In genomic region chrX:95165671-95166127, GRCm38 (mm10) we compare ENCODE assay signal across 8 mouse cellular contexts. TPM values are rescaled to one million over a fixed set of nuclear protein-coding genes. Genes with fewer than 3 reads are reported as not detected.
DNase-seq lines count a peak whose midpoint lies in the region; ATAC-seq lines count a peak whose summit lies in the region.

No protein-coding gene starts in this region.

- no peaks in the 10 kb centered on the region for H3K9me3 ChIP-seq in embryonic facial prominence, embryonic 15.5 days (replicated peaks)
- H3K9me3 ChIP-seq in hindbrain, embryonic 11.5 days (ENCODE audit: control insufficient read depth, low read length), result no peaks in the 10 kb centered on the region
- no peaks in the 10 kb centered on the region for H3K9me3 ChIP-seq in liver, embryonic 12.5 days (replicated peaks)
- H3K9me3 ChIP-seq in neural tube, embryonic 15.5 days (replicated peaks), result no peaks in the 10 kb centered on the region

- ATAC-seq in embryonic facial prominence, embryonic 15.5 days (ENCODE audit: insufficient number of reproducible peaks, low FRiP score, low TSS enrichment, low read depth), result peak; percentile 30; the same call in 1 of the 2 replicates
- ATAC-seq in hindbrain, embryonic 11.5 days (ENCODE audit: low FRiP score), result peak; percentile 62
- peak; percentile 33; the same call in 1 of the 2 replicates for ATAC-seq in liver, embryonic 12.5 days
- ATAC-seq in neural tube, embryonic 15.5 days (ENCODE audit: low FRiP score), result peak; percentile 40

- no peaks in the 10 kb centered on the region for H3K4me1 ChIP-seq in embryonic facial prominence, embryonic 15.5 days
- H3K4me1 ChIP-seq in hindbrain, embryonic 11.5 days (replicated peaks; ENCODE audit: control insufficient read depth, insufficient read depth, low read length), result no peaks in the 10 kb centered on the region
- H3K4me1 ChIP-seq in liver, embryonic 12.5 days, result no peaks in the 10 kb centered on the region; the same call in 1 of the 2 replicates
- H3K4me1 ChIP-seq in neural tube, embryonic 15.5 days, result peaks cover 4% of the 10 kb centered on the region; the same call in 1 of the 2 replicates

- H3K27me3 ChIP-seq in embryonic facial prominence, embryonic 15.5 days, result no peaks in the 10 kb centered on the region
- H3K27me3 ChIP-seq in hindbrain, embryonic 11.5 days (ENCODE audit: control insufficient read depth, insufficient read depth, low read length), result no peaks in the 10 kb centered on the region
- no peaks in the 10 kb centered on the region for H3K27me3 ChIP-seq in liver, embryonic 12.5 days (replicated peaks)
- H3K27me3 ChIP-seq in neural tube, embryonic 15.5 days (replicated peaks), result no peaks in the 10 kb centered on the region

- H3K27ac ChIP-seq in embryonic facial prominence, embryonic 15.5 days (replicated peaks), result peak overlapping the region; percentile 83
- peak overlapping the region; percentile 79 for H3K27ac ChIP-seq in hindbrain, embryonic 11.5 days (ENCODE audit: low read depth, low read length)
- H3K27ac ChIP-seq in liver, embryonic 12.5 days, result peak overlapping the region; percentile 43; the same call in 1 of the 2 replicates
- peak overlapping the region; percentile 86 for H3K27ac ChIP-seq in neural tube, embryonic 15.5 days (replicated peaks)

- peak overlapping the region; percentile 50 for H3K4me3 ChIP-seq in embryonic facial prominence, embryonic 15.5 days (replicated peaks)
- peak overlapping the region; percentile 41 for H3K4me3 ChIP-seq in hindbrain, embryonic 11.5 days (ENCODE audit: low read depth, low read length)
- H3K4me3 ChIP-seq in liver, embryonic 12.5 days, result peak overlapping the region; percentile 53
- peak overlapping the region; percentile 48 for H3K4me3 ChIP-seq in neural tube, embryonic 15.5 days (replicated peaks)

- no peaks in the 10 kb centered on the region for H3K36me3 ChIP-seq in embryonic facial prominence, embryonic 15.5 days
- H3K36me3 ChIP-seq in hindbrain, embryonic 11.5 days (ENCODE audit: control insufficient read depth, insufficient read depth, low read length), result no peaks in the 10 kb centered on the region
- no peaks in the 10 kb centered on the region for H3K36me3 ChIP-seq in liver, embryonic 12.5 days
- no peaks in the 10 kb centered on the region for H3K36me3 ChIP-seq in neural tube, embryonic 15.5 days

- 26% methylated on average over 9 of the region's 9 CpGs for WGBS in embryonic facial prominence, embryonic 15.5 days
- WGBS in hindbrain, embryonic 11.5 days, result 24% methylated on average over 8 of the region's 9 CpGs
- 30% methylated on average over 9 of the region's 9 CpGs for WGBS in liver, embryonic 12.5 days (ENCODE audit: insufficient replicate concordance)
- 23% methylated on average over 9 of the region's 9 CpGs for WGBS in neural tube, embryonic 15.5 days

- peak overlapping the region; percentile 49 for H3K4me2 ChIP-seq in embryonic facial prominence, embryonic 15.5 days (replicated peaks)
- peak overlapping the region; percentile 54 for H3K4me2 ChIP-seq in hindbrain, embryonic 11.5 days (replicated peaks; ENCODE audit: low read depth, low read length)
- peak overlapping the region; percentile 68 for H3K4me2 ChIP-seq in liver, embryonic 12.5 days
- peak overlapping the region; percentile 62 for H3K4me2 ChIP-seq in neural tube, embryonic 15.5 days

- peak overlapping the region; percentile 33 for H3K9ac ChIP-seq in embryonic facial prominence, embryonic 15.5 days
- H3K9ac ChIP-seq in hindbrain, embryonic 11.5 days (ENCODE audit: low read depth, low read length), result peak overlapping the region; percentile 52
- peak overlapping the region; percentile 42; the same call in 1 of the 2 replicates for H3K9ac ChIP-seq in liver, embryonic 12.5 days
- H3K9ac ChIP-seq in neural tube, embryonic 15.5 days (replicated peaks), result peak overlapping the region; percentile 53

- peak; percentile 19 to 22 for DNase-seq in right cerebral cortex, postnatal 10 days (ENCODE audit: low spot score in 2 of 2)
- no peak for DNase-seq in right cerebral cortex, postnatal 25 days
- peak; percentile 18 for DNase-seq in adrenal gland, postnatal 10 days
- DNase-seq in hindbrain, embryonic 11.5 days (ENCODE audit: low spot score), result peak; percentile 25
- DNase-seq in right cerebral cortex, adult 2 months (ENCODE audit: low spot score in 2 of 2), result no peak

RNA-seq across cellular contexts. Expression of gene Arhgef9, which starts 31.0 kb away (rescaled TPM):
- total RNA-seq in adrenal gland, postnatal 10 days (2021), result 10 to 100 TPM; 16.9 to 23.4 TPM
- 16.3 and 16.5 TPM in 2 replicates for polyA plus RNA-seq in embryonic facial prominence, embryonic 15.5 days (2015; fragmentation: Nextera tagmentation; extraction: Ambion mirVana)
- polyA plus RNA-seq in hindbrain, embryonic 11.5 days (2014; fragmentation: Nextera tagmentation; extraction: Ambion mirVana), result 12.3 and 17.5 TPM in 2 replicates
- polyA plus RNA-seq in liver, embryonic 12.5 days (2016; fragmentation: Nextera tagmentation; extraction: Ambion mirVana), result 1.7 and 2.2 TPM in 2 replicates
- 38.2 and 45.7 TPM in 2 replicates for polyA plus RNA-seq in neural tube, embryonic 15.5 days (2015; fragmentation: Nextera tagmentation; extraction: Ambion mirVana)

Comparison
In these comparisons a context has a peak if more than half of its experiments do, and no peak if none do; other contexts are left out.
1. DNase-seq: peak in right cerebral cortex, postnatal 10 days (2 of 2), adrenal gland, postnatal 10 days (single experiment) and hindbrain, embryonic 11.5 days (single experiment); none in right cerebral cortex, postnatal 25 days (single experiment) and right cerebral cortex, adult 2 months (0 of 2).
2. Peak in every context shown above with its lines, with median percentiles within 50 percentile points of each other: ATAC-seq, H3K27ac ChIP-seq, H3K4me2 ChIP-seq, H3K4me3 ChIP-seq and H3K9ac ChIP-seq.